Mouse (Mus musculus): ENCODE data around the gene Catsperb.
"Not testable (repeated sequence)": the region's sequence is repeated elsewhere in the genome, so short reads cannot be mapped to it uniquely, and the experiment has no call there.

The Catsperb gene

GRCm38 (mm10) chr12:101404353-101404752 is at the start of gene Catsperb:
Catsperb (plus strand) TSS chr12:101404653.
- not testable (repeated sequence) for DNase-seq (ENCODE audit: low spot score in 2 of 2)

- not testable (repeated sequence) for DNase-seq (ENCODE audit: low spot score in 2 of 2)
Observed at GRCm38 (mm10) chr12:101361468-101361867, 43.0 kb upstream of the Catsperb start.

- not testable (repeated sequence) for DNase-seq (ENCODE audit: low spot score in 2 of 2)
Observed at GRCm38 (mm10) chr12:101381460-101381859, 23.0 kb upstream of the Catsperb start.

- DNase-seq (ENCODE audit: low spot score in 2 of 2): no peak
Observed at GRCm38 (mm10) chr12:101426131-101426530, 21.7 kb downstream of the Catsperb start.

GRCm38 (mm10) chr12:101462051-101462450 is 57.6 kb downstream of the Catsperb start:
- DNase-seq (ENCODE audit: low spot score in 2 of 2): no peak

GRCm38 (mm10) chr12:101483571-101483970 is 79.1 kb downstream of the Catsperb start:
- no peak for DNase-seq (ENCODE audit: low spot score in 2 of 2)

- DNase-seq (ENCODE audit: low spot score in 2 of 2): not testable (repeated sequence)
Observed at GRCm38 (mm10) chr12:101511326-101511725, 106.9 kb downstream of the Catsperb start.

- DNase-seq (ENCODE audit: low spot score in 2 of 2): not testable (repeated sequence)
Observed at GRCm38 (mm10) chr12:101606622-101607021, 202.2 kb downstream of the Catsperb start.

- no peak for DNase-seq (ENCODE audit: low spot score in 2 of 2)
Observed at GRCm38 (mm10) chr12:101633137-101633536, 228.7 kb downstream of the Catsperb start.

- no peak for DNase-seq (ENCODE audit: low spot score in 2 of 2)
Observed at GRCm38 (mm10) chr12:101667502-101667901, 263.0 kb downstream of the Catsperb start.

Data from urinary bladder, postnatal 36 days (tissue).